Comparison of ENCODE assay signal across 17 mouse cellular contexts in genomic region chr8:91371995-91372394, GRCm38 (mm10). TPM values are rescaled to one million over a fixed set of nuclear protein-coding genes. Genes with fewer than 3 reads are reported as not detected.
A peak's percentile ranks its signal among the peaks of the same experiment; 100 is the strongest.
DNase-seq lines count a peak whose midpoint lies in the region; ATAC-seq lines count a peak whose summit lies in the region.
"Had no signal": no experiment of that assay in that cellular context is flagged by ENCODE, and none has a peak within 500 bp of the region (broad histone marks: within the 10 kb centered on the region; RNA-seq: fewer than 3 reads in every experiment).

No protein-coding gene starts in this region.

- no peak overlapping the region for H3K4me2 ChIP-seq in heart, embryonic 12.5 days
- H3K4me2 ChIP-seq: neural tube, embryonic 12.5 days had no signal

- H3K4me1 ChIP-seq in heart, embryonic 10.5 days: peaks cover 67% of the 10 kb centered on the region
- peaks cover 66% of the 10 kb centered on the region for H3K4me1 ChIP-seq in heart, embryonic 12.5 days (replicated peaks)

- peak; percentile 54 to 65 for DNase-seq in cerebellum, postnatal 10 days
- DNase-seq in cerebellum, adult 11 months: no peak
- DNase-seq in heart, adult 11 months: peak; percentile 96
- no peak for DNase-seq in heart, embryonic 10.5 days (ENCODE audit: low spot score)
- peak; percentile 30 to 48 for DNase-seq in heart, postnatal 36 days
- DNase-seq in layer of hippocampus, postnatal 36 days: no peak
- DNase-seq in embryo, embryonic 11 days: no peak
- DNase-seq: adrenal gland, postnatal 14 days; kidney, adult 2 months; kidney, postnatal 25 days; liver; lung, adult 2 months; lung, postnatal 36 days; thymus, adult 18-20 months had no signal

- H3K4me3 ChIP-seq in heart, embryonic 10.5 days: no peak overlapping the region
- H3K4me3 ChIP-seq in heart, embryonic 12.5 days: no peak overlapping the region
- H3K4me3 ChIP-seq: midbrain, embryonic 10.5 days; neural tube, embryonic 12.5 days had no signal

- ATAC-seq in heart, embryonic 12.5 days (ENCODE audit: insufficient number of reproducible peaks, low FRiP score): no peak

- H3K27me3 ChIP-seq in heart, embryonic 10.5 days (ENCODE audit: insufficient read depth, poor library complexity, severe bottlenecking): no peaks in the 10 kb centered on the region
- no peaks in the 10 kb centered on the region for H3K27me3 ChIP-seq in heart, embryonic 12.5 days (replicated peaks)

- intact Hi-C loops in heart, postnatal 36 days (cut with DNase I): loop anchor here (5.0 to 10.0 kb wide), 2 partner anchors 45 to 177 kb away; partner anchors contain the start of gene Aktip

- H3K36me3 ChIP-seq in heart, embryonic 10.5 days: 0 out of 2 replicates have a peak, but pooled peaks cover 5% of the 10 kb centered on the region
- H3K36me3 ChIP-seq in heart, embryonic 12.5 days: no peaks in the 10 kb centered on the region
- H3K36me3 ChIP-seq: midbrain, embryonic 10.5 days; neural tube, embryonic 12.5 days had no signal

- WGBS in heart, embryonic 10.5 days: 21% methylated on average over 4 of the region's 4 CpGs
- 13% methylated on average over 4 of the region's 4 CpGs for WGBS in heart, embryonic 12.5 days

- no peak overlapping the region for H3K27ac ChIP-seq in heart, embryonic 10.5 days
- H3K27ac ChIP-seq in heart, embryonic 12.5 days (ENCODE audit: poor library complexity, severe bottlenecking): peak overlapping the region; percentile 57; the same call in 1 of the 2 replicates
- H3K27ac ChIP-seq: neural tube, embryonic 12.5 days had no signal

- no peaks in the 10 kb centered on the region for H3K9me3 ChIP-seq in heart, embryonic 10.5 days
- H3K9me3 ChIP-seq in heart, embryonic 12.5 days (replicated peaks): no peaks in the 10 kb centered on the region
- H3K9me3 ChIP-seq: midbrain, embryonic 10.5 days; neural tube, embryonic 12.5 days had no signal

- H3K9ac ChIP-seq in heart, embryonic 12.5 days: no peak overlapping the region
- H3K9ac ChIP-seq: neural tube, embryonic 12.5 days had no signal

RNA-seq across cellular contexts. Expression of gene Fto, which starts 58.7 kb away (rescaled TPM):
- polyA plus RNA-seq in heart, embryonic 10.5 days (2016; fragmentation: Nextera tagmentation; extraction: Ambion mirVana): 81.7 and 83.2 TPM in 2 replicates
- polyA plus RNA-seq in heart, embryonic 12.5 days (2016; fragmentation: Nextera tagmentation; extraction: Ambion mirVana): 76.6 and 76.7 TPM in 2 replicates
- total RNA-seq in heart, postnatal 36 days (2021): 10 to 100 TPM; 62.9 to 68.3 TPM
- 100 to 1,000 TPM; 136 to 140 TPM for total RNA-seq in layer of hippocampus, postnatal 36 days (2021)

RNA-seq across cellular contexts. Expression of gene Rpgrip1l, which starts 58.9 kb away (rescaled TPM):
- 9.2 and 9.3 TPM in 2 replicates for polyA plus RNA-seq in heart, embryonic 10.5 days (2016; fragmentation: Nextera tagmentation; extraction: Ambion mirVana)
- polyA plus RNA-seq in heart, embryonic 12.5 days (2016; fragmentation: Nextera tagmentation; extraction: Ambion mirVana): 8.2 and 9.1 TPM in 2 replicates
- total RNA-seq in heart, postnatal 36 days (2021): 1 to 10 TPM; 1.7 to 3.8 TPM
- 10 to 100 TPM; 27.6 to 30.1 TPM for total RNA-seq in layer of hippocampus, postnatal 36 days (2021)

Comparison
In these comparisons a context has a peak if more than half of its experiments do, and no peak if none do; other contexts are left out.
1. DNase-seq: peak in cerebellum, postnatal 10 days (2 of 2), heart, adult 11 months (single experiment) and heart, postnatal 36 days (2 of 2); none in cerebellum, adult 11 months (single experiment), heart, embryonic 10.5 days (single experiment), layer of hippocampus, postnatal 36 days (0 of 2) and embryo, embryonic 11 days (single experiment).
2. RNA of gene Rpgrip1l, which starts 58.9 kb away (total RNA-seq): 27.6 to 30.1 TPM in layer of hippocampus, postnatal 36 days; 1.7 to 3.8 TPM in heart, postnatal 36 days; every median in the first group is over 4 times any median in the second.